Mouse (Mus musculus) right cerebral cortex, postnatal 14 days (tissue): Measurements from ENCODE around the gene Prdx5.

Experiments
- DNase-seq: peaks from one replicate; pipeline ENCODE4 v3.0.0; 2022

Gene Prdx5

DNA sequence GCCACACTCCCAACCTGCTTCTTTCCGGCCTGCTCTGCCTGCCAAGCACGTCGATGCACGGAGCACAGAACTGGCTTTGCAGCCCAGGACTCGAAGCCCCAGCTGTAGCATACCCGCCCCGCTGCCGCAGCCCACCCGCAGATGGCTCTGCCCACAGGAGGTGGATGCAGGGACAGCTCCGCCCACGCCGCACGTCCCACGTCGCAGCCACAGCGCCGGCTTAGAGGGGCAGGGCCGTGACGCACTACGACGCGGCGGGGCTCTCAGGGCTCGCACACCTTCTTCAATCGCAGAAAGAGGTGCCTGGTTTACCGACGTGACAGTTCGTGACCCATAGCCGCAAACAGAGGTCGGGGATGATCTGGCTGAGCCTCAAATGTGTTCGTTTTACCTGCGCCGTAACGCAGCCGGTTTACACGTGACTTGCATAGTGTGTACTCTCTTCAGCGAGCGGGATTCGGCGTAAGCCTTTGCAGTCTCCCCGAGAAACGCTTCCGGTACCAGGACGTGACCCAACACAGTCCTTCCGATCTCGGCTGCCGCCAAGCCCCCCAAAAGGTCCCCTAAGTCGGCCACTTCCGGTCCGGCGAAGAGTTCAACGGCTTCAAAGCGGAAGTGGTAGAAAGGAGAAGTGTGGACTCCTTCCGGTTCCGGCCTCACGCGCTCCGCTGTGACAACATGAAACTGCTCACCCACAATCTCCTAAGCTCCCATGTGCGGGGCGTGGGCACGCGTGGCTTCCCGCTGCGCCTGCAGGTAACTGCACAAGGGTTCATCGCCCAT lies at the start of gene Prdx5, which contains the start of gene Trmt112:
Prdx5 (minus strand) TSS at position 600 of the 783 bp plus-strand sequence.
Trmt112 (plus strand) TSS at position 192 of the 783 bp plus-strand sequence.
- DNase-seq: peak; percentile 92

DNA sequence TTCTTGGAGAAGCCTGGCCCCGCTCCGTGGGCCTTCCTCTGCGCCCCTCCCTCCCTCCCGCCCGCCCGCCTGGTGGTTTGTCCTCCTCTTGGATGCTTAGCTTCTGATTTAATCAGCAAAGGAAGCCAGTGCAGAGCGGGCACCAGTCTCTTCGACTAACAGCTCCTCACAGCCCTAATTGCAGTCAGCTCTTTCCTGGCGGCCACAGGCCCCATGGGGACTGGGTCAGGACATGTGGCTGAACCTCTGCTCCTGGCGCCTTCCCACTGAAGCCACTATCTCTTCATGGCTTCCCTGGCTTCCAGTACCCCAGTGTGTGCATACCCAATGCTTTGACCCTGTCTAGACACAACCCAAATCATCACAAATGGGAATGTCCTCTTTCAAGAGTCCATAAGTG lies 46.6 kb upstream of the Prdx5 start:
- DNase-seq: no peak

DNA sequence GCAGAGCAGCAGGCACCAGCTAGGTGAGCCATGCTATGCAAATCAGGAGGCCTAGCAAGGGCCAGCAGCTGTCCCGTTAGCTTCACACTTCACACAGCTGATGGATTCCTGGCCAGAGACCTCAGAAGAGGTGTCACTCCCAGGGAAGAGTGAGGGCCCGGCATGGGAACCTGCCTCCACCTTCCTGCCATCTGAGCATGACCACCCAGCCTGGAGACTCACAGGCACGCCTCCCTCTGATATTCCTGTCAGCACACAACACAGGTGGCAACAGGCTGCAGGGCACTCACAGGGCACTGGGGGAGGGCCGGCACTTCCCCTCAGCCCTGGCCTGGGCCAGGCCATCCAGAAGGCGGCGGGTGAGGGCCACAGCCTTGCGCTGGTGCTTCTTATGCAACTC lies 45.5 kb upstream of the Prdx5 start:
- DNase-seq: no peak

GRCm38 (mm10) chr19:6954046-6954445 lies 44.1 kb upstream of the Prdx5 start:
- DNase-seq: no peak

- no peak for DNase-seq
Measured at GRCm38 (mm10) chr19:6952712-6953037, 42.8 kb upstream of the Prdx5 start.

- peak; percentile 68 for DNase-seq
Measured at GRCm38 (mm10) chr19:6951994-6952711, 42.2 kb upstream of the Prdx5 start.

- DNase-seq: peak; percentile 83
Measured at GRCm38 (mm10) chr19:6951381-6951968, 41.6 kb upstream of the Prdx5 start.

- DNase-seq: peak; percentile 51
Measured at GRCm38 (mm10) chr19:6950613-6951153, 40.8 kb upstream of the Prdx5 start.

DNA sequence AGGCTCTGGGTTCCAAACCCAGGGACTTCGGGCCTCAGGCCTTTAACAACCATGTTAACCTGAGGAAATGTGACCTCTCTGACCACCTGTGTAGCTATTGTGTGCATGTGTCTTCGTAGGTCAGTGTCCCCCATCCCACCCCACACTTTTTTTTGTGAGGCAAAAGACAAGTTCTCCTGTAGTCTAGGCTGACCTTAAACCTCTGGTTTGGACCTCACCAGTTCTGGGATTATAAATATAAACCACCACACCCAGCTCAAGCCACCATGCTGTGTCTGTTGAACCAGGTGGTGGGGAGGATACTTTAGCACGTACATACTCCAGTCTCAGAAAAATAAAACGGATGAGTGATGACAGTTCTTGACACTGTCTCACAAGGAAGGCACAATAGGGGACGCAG lies 40.0 kb upstream of the Prdx5 start:
- no peak for DNase-seq

DNA sequence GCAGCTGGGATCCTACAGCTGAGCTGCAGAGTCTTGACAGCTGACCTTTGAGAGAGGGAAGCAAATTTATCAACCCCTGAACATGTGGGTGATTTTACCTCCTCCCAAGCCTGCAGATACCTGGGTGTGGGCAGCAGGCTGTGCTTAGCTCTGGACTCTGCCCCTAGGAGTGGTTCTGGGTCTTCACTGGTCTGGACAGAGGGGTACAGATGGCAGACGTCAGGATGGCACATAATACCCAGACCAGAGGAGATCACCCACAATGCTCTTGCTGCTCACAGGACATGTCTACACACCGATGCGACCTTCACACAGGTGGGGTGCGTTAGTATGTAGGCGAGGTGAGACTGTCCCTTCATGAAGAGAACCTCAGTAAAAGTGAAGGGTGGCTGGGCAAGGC lies 39.6 kb upstream of the Prdx5 start:
- DNase-seq: no peak

- DNase-seq: no peak
Measured at GRCm38 (mm10) chr19:6948186-6948585, 38.3 kb upstream of the Prdx5 start.

DNA sequence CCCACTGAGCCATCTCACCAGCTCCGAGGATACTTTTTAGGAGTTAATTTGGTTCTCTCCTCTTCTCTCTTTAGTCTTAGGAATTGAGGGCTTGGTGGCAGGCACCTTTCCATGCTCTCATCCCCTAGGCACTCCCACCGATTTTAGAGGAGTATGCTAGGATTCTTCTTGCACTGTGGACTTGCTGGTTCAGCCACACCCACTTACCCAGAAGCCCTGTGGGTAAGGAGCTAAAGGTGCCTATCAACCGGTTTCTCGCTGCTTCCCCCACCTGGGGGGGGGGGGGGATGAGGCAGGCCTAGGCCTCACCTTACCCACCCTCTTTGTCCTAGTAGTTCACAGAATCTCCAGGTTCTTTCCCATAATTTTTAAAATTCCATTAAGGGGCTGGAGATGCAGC lies 37.8 kb upstream of the Prdx5 start:
- no peak for DNase-seq

DNA sequence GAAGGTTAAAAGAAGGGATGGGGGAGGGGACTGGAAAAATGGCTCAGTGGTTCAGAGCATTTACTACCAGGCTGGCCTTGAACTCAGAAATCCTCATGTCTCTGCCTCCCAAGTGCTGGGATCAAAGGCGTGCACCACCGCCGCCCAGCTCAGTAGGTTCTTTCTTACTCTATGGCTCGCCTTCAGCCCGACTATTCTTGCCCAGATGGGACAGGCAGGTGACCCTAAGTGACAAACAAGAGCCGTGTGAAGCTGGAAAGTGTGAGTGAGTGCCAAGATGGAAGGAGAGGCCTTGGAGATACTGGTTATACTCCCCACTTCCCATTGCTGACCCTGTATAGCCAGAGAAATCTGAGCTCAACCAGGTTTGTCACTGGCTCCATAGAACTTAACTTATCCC lies 33.8 kb upstream of the Prdx5 start:
- no peak for DNase-seq

GRCm38 (mm10) chr19:6942764-6943163 lies 32.9 kb upstream of the Prdx5 start:
- no peak for DNase-seq

- peak; percentile 89 for DNase-seq
Measured at GRCm38 (mm10) chr19:6942249-6942691, 32.4 kb upstream of the Prdx5 start, which contains the start of gene Gpr137. Gene Gpr137, minus strand, starts transcription at chr19:6942480.

DNA sequence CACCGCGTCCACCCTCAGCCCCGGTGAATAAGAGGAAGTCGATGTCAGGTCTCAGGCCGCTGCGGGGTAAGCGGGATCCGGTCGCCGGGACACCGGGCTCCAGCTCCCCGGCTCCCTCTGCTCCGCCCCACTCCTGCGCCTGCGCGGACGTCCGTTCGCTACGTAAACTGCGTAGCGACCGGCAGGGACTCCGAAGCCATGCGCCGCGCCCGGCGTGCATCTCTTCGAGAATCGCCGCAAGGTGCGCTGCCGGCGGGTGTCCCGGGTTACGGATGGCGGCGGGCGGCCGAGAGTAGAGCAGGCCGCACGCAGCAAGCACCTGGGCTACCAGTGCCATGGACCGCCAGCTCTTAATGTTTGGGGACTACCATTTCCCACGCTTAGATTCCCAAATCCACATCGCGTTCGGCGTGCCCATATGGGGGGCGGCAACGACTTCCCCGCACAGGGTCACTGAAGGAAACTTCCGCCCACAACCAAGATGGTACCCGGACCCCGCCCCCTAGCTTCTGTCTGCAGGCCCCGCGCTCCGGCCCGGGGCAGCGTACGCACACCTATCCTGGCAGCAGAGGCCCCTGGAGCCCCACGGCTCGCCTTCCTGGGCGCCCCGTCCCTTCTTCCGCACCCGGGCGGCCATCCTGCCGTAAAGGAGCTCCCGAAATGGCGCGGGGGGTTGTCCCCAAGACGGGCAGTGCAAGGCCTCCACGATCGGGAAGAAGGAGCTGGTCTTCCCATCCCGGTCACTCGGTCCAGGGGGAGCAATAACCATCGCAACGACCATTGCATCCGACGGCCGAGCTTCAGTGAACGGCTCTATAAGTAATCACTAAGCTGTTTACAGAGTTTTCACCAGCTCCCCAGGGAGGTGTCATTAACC lies 31.7 kb upstream of the Prdx5 start, which contains the start of gene Bad:
Bad (plus strand) TSS at position 490 of the 877 bp plus-strand sequence.
- DNase-seq: peak; percentile 94

GRCm38 (mm10) chr19:6940396-6941351 lies 30.8 kb upstream of the Prdx5 start:
- peak; percentile 21 for DNase-seq

DNA sequence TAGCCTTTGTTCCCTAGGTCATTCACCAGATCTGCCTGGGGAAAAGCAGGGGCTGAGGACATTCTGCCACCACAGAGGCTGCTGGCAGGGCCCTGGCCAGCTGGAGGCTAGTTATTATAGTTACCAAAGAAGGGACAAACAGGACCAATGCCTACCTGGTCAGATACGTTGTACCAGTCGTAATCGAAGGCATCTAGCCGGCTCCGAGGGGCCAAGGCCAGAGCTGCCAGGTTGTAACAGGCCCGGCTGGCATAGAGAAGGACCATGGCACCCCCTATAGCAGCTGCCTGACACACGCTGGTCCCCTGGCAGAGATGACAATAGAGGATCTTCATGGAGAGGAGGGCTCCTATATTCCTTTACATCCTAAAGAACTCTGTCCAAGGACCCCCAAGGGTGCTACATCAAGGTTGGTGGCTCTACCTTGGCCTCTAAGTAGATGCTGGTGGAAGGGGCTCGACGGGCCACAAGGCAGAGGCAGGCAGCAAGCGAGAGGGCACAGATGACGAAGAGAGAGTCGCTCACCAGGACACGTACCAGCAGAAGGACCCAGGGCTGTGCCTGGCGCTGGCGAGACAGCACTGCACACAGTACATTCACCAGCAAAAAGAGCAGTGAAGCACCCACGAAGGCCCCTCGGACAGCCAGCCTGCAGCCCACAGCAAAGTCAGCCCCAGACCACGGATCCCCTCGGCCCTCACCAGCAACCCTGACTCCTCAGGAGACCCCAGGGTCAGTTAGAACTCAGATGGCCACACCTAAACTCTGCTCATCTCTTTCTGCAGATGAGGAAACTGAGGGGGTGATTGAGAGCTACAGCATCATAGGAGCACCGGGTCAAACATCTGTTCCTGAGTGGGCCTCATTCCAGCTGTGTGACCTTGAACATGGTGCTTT lies 29.4 kb upstream of the Prdx5 start:
- no peak for DNase-seq

DNA sequence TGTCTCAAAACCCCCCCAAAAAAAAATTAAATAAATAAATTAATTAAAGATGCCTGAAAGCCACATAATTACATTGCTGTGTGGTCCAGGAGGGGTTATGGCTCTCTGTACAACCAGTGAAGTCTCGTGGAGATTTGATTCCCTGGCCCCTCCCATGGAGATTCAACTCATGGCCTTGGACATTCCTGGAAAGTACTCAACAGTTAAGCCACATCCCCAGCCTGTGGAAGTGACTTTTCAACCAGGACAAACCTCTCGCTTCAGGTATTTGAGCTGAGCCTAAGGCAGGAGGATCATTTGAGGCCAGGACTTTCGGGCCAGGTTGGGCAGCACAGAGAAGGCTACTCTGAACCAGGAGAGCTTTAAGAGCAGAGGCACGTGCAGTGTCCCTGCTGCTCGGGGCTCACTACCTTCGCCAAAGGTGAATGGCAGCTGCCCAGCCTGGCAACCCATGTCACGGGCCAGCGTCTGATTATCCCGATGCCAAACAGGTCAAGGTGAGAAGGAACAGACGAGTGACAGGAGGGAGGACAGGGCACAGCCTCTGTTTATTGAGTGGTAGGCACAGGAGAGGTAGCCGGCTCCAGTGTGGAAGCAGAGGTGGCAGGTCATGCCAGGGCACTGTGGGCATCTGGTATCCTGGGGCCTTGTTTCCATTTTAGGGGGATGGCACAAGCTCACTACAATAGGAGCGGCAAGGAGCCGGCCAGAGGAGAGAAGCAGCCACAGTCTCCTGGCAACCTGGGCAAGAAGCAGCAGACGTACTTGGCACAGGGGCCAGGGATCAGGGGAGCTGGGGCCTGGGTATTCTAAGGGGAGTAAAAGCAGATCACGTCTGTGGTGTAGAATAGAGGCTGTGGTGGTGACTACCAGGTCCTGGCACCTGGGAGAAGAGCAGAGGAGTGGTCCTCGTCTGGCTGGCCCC lies 27.9 kb upstream of the Prdx5 start:
- DNase-seq: peak; percentile 4
